Mouse (Mus musculus): ENCODE results near the gene Bcl2l13.
A peak's percentile ranks its signal among the peaks of the same experiment; 100 is the strongest.
"Not testable (repeated sequence)": the region's sequence is repeated elsewhere in the genome, so short reads cannot be mapped to it uniquely, and the experiment has no call there.

Gene Bcl2l13

DNA sequence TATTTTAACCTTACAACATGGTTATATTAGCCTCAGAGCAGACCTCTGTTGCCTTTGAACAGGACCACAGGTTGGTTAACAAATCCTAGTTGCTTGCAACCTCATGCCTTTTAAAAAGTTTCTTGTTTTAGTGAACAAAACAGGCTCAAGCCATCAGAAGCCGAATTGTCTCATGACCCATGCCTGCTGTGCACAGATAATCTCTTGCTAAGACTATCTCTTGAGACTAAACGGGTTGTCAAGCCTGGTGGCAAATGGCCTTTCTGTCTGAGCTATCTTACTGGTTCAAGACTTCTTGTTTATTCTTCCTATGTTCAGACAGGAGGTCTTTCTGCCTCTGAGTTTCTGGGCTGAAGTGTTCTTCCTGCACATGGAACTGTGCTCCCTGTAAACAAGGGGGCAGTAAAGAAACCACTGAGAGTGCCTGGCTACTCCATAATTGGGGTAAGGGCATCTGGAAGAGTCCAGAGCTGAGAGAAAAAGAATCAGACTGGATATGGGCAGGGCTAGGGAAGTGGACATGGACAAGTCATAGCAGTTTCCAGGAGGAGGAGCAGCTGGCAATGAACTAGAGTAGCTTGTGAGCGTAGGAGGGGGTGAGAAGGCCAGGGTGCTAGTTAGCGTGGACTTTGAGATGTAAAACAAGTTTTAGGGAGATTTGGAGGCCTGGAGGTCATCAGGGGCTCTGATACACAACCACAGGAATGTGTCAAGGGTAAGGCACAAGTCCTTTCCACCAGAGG is 5.0 kb upstream of the Bcl2l13 start:
- no peak for DNase-seq

DNA sequence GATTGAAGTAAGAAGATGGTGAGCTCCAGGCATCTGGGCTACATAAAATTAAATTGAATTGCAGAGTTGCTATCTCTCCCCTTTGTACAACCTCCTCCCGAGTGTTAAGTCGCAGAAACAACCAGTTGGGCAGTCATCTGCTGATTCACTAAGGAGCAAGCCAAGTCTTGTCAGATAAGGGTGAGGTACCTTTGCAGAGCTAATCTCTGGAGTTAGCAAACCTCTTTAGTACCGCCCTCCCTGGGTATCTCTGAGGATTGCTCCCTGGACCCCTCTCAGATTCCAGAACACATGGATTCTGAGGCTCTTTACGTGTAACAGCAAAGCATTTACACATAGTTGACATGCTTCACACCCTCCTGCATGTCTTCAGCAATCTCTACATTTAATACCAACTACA is 3.9 kb upstream of the Bcl2l13 start:
- DNase-seq: no peak

GRCm38 (mm10) chr6:120834766-120835321 is 1.2 kb upstream of the Bcl2l13 start:
- no peak for DNase-seq

DNA sequence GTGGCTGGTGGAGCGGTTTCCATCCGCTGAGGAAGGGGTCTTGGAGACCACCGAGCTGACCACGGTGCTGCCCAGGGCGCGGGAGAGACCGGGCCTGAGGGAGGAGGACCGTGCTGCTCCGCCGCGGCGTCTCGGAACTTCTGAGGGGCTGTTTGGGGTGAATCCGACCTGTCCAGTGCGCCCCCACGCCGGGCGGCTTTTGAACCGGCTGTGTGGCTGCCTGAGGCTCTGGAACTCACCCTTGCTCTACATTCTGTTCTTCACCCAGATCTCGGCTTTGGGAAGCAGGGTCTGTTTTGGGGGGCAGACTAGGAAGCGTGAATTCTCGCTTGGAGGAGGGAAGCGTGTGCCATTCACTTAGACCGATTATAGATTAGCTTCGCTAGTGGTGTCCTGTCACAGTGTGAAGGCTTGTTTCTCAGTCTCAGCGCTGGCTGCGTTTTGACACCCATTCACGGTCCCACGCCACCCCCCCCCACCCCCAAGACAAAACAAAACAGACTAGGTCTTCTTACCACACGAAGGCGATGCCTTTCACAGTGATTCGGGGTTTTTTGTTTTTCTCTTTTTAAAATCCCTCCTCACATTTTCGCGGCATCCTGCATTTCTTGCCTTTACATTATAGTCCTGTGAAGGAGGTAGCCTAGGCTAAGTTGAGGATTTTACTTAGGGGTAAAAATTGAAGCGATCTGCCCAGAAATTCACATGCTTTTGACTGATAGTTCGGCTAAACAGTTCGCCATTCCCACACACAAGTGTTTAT is 558 bp downstream of the Bcl2l13 start:
- no peak for DNase-seq

DNA sequence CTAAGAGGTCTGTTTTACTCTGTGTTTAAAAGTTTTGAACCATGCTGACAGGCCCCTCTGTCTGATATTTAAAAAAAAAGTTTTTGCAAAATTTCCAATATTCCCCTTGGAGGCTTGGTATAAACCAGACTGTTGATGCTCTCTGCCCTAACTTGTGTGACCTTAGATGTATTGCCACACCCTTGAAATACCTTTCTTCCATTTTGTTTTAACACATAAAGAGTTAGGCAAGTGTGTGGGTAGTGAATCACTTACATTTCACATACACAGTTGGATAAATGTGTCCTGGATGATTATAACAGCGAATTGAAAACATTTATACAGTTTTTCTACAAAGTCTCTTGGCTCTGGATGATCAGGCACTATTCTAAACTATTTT is 1.1 kb downstream of the Bcl2l13 start:
- no peak for DNase-seq

DNA sequence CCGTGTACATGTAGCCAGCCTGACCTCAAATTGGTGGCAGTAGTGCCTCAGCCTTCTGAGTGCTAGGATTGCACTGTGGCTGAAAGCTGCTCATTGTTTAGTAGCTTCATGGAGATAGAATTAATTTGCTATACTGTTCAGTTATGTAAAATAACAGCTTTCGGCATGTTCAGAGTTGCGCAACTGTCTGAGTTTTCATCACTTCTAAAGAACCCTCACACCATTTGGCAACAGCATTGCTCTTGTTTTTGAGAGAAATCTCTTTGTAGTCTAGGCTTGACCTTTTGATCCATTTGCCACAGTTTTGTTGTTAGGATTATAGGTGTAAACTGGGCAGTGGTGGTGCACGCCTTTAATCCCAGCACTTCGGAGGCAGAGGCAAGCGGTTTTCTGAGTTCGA is 4.2 kb downstream of the Bcl2l13 start:
- DNase-seq: no peak

DNA sequence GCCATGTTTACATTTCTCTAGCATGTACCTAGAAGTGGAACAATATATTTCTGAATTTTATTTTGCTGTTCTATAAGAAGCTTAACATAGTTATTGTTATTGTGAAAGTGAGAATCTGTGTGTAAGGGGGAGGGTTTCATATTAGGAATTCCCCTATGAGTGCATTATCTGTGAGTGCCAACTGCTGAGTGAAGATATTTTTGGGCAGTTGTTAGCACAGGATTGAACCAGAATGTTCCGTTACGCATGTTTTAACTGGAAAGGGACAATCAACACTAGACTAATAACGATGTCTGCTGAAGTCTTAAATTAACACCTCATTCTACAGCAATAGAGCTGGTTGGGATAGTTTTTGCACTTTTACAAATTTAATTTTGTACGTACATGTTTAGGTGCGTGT is 5.7 kb downstream of the Bcl2l13 start:
- DNase-seq: no peak

GRCm38 (mm10) chr6:120850720-120851119 is 14.7 kb downstream of the Bcl2l13 start:
- not testable (repeated sequence) for DNase-seq

GRCm38 (mm10) chr6:120854413-120854812 is 18.4 kb downstream of the Bcl2l13 start:
- no peak for DNase-seq

GRCm38 (mm10) chr6:120858217-120858711 is 22.3 kb downstream of the Bcl2l13 start:
- DNase-seq: peak; percentile 99

DNA sequence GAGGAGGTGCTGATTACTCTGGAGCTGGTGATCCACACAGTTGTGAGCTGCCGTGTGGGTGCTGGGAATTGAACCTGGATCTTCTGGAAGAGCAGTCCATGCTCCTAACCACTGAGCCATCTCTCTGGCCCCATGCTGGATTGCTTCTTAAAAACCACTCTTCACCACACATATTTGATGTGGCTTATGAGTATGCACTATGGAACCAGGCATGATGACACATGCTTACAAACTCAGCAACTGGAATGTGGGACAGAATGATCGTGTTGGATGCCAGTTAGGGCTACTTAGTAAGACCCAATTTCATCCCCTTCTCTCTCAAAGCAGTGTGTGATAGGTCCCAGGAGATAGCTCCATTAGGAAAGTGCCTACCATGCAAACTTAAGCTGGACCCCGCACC is 24.1 kb downstream of the Bcl2l13 start:
- DNase-seq: no peak

GRCm38 (mm10) chr6:120866051-120866814 is 30.2 kb downstream of the Bcl2l13 start:
- DNase-seq: no peak

GRCm38 (mm10) chr6:120868824-120869223 is 32.8 kb downstream of the Bcl2l13 start:
- no peak for DNase-seq

DNA sequence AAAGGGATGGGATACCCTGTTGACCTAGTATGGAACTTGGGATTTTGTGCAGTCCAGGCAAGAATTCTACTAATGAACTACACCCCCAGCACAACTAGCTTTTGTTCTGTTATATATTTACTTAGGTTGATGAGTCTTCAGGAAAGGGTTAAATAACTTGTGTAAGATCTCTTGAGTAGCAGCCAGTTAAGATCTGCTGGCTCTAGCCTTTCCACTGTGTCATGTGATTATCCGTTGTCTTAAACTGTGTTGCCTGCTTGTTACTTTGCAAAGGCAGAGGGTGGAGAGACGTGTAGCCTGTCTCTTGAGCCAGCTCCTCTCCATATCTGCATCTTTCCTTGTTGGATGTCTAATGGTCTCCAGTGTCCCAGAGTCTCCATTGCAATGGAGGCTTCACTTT is 35.3 kb downstream of the Bcl2l13 start:
- DNase-seq: no peak

- peak; percentile 43 for DNase-seq
Observed at GRCm38 (mm10) chr6:120873874-120874273, 37.9 kb downstream of the Bcl2l13 start.

DNA sequence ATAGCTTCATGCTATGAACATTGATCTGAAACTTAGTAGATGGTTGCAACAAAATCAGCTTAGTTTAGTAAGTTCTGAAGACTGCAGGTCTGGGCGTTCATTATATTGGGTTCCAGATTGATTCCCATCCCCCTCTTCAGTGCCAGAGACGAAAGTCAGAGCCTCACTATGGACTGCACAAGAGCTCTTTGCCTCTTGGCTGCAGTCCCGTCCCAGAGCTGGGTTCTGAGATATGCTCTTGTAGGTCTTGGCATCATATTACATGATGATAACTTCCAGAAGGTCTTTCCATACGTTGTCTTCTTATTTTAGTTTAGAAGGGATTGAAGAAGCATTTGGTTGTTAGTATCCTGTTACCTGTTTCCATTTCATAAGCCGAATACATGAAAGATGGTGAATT is 43.0 kb downstream of the Bcl2l13 start:
- no peak for DNase-seq

- no peak for DNase-seq
Observed at GRCm38 (mm10) chr6:120884436-120884835, 48.4 kb downstream of the Bcl2l13 start.

- DNase-seq: no peak
Observed at GRCm38 (mm10) chr6:120886696-120887095, 50.7 kb downstream of the Bcl2l13 start.

DNA sequence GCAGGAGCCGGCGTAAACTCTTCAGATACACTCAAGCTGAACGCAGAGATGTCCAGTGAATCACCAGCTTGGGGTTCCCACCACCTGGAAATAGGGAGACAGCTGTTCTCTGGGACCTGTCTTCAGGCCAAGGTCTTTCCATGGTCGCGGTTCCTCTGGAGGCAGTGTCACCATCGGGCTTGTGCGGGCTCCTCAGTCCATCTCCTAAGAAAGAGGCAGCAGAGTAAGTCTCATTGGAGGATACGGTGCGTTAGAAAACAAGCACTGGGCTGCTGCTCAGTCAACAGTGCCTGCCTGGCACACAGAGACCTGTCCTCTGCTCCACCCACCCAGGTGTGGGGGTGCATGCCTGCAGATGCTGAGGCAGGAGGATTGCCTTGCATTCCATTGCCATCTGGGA is 58.1 kb downstream of the Bcl2l13 start:
- no peak for DNase-seq

- DNase-seq: no peak
Observed at GRCm38 (mm10) chr6:120894524-120894923, 58.5 kb downstream of the Bcl2l13 start.

DNA sequence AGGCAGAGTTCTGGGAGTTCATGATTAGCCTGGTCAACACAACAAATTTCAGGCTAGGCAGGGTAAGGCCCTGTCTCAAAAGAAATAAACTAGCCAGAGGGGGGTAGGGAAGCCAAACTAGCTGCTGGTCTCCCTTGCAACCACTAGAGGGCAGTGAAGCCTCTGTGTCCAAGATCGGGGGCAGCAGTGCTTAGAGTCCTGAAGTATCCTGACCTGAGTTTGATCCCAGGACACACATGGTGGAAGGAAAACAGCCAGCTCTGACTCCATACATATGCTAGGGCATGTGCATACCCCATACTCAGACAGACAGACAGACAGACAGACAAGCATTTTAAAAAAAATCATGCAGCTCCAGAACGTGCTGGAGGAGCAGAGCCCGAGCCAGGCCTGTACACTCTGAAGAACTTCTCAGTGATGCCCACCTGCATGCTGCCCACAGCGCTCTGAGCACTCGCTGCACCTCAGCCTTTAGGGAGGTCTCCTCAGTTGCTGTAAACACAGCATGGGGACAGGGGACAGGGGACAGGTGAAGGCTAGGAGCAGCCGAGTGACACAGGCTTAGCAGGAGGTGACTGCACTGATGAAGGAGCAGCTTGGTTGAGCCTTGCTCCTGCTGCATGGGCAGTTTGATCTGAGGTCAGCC is 62.3 kb downstream of the Bcl2l13 start:
- peak; percentile 78 for DNase-seq

GRCm38 (mm10) chr6:120901776-120902645 is 66.0 kb downstream of the Bcl2l13 start:
- no peak for DNase-seq
